Mouse (Mus musculus) brain, embryonic 18.5 days (tissue): ENCODE results near the gene Plxna4.

Experiments
- DNase-seq: peaks from one replicate; pipeline ENCODE4 v3.0.0-alpha.2; 2012; ENCODE audit warnings: low read depth, low spot score

Gene Plxna4

DNA sequence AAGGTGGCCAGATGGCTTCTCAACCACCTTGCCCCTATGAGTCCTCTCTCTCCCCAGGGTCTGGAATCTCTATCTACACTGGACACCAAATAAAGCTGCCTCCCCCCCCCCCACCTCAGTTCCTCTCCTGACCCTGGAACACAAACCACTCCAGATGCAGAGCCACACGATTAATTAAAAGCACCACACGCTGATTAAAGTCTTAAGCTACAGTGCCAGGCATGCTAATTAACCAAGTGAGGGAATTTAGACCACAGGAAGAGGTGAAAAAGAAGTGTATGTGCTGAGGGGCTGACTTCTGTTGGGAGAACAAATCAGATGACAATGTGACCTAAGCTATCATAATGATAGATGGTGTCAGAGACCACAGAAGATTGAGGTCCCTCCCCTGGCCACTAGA lies 332.8 kb downstream of the Plxna4 start:
- no peak for DNase-seq

DNA sequence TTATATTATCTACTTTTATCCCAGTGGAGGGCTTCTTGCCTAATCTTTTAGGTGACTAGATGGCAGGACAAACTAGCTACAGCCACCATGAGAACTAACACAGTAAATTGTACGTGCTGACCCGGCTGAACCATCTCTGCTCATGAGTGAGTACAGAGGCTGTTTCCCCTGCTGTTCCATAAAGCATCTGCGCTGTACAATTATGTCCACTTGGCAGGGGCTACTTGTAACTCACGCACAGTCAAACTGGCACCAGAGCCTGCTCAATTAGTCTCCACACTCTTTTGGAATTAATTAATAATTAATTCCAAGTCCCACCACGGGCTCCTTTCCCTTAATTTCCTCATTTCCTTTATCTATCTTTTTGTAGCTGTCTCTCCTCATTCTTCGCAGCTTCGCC lies 335.8 kb downstream of the Plxna4 start:
- no peak for DNase-seq

DNA sequence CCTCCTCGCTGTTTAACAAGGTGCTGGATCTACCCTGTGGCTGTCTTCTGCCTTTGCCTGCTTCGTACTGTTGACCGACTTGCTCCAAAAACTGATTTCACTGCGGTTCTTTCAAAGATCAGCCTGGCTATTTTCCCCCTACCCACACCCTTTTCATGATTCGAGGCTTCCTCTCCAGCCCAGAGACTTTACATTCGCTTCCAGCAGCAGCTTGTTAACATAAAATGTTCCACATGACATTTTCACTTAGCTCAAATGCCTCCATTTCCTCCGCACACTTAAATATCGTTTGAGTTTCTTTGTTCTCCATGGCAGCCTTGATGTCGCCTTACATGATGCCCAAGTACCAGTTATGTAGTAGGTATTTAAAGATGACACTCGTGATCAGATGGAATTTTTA lies 336.3 kb downstream of the Plxna4 start:
- no peak for DNase-seq

DNA sequence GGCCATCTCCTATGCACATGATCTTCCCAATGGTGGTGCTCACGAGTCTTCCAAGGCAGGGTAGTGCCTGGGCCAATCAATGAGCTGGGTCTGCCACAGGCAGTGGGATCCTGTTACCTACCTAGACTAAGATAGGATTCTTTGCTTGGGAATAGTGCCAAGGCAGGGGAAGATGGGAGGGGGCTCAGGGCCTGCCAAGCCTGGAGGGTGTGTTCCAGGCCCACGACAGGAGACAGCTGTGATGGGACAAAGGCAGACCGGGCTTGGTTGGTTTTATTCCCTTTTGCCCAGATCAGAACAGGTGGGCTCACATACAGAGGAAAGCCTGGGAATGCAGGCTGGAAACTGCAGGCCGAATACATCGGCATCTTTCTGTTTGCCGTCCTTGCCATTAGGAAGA lies 342.0 kb downstream of the Plxna4 start:
- no peak for DNase-seq

DNA sequence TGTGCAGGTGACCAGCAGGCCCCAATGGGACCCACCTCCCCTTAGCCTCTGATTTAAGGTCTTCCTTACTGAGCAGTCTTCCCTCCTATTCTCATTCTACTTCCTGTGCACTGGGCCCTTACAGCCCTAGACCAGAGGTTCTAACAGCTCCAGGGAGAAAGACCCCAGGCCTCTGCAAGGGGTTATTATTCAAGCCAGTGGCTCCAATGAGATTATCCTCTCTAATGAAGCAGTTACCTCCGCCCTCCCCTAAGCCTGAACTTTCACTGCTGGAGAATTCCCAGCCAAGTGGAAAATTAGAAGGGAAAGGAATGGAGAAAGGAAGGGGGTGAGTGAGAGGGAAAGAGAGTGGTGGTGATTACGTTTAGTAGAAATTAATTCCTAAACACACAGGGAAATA lies 345.0 kb downstream of the Plxna4 start:
- no peak for DNase-seq

DNA sequence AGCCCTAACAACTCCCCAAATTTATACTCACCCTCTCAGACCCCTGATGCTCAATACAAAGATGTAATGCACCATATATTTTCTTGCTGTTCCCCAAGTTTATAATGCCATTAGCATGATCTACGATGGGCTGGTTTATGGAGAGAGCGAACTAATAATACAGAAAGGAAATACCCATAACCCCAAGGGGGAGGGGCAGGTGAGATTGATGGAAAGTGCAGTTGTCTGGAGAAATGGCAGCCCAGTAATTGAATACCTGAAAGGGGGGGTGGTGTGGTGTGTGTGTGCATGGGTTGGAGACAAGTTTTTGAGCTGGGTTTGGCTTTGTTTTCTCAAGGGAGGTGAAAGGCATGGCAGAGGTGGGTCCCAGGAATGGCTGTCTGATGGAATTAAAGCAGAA lies 356.6 kb downstream of the Plxna4 start:
- DNase-seq = no peak

DNA sequence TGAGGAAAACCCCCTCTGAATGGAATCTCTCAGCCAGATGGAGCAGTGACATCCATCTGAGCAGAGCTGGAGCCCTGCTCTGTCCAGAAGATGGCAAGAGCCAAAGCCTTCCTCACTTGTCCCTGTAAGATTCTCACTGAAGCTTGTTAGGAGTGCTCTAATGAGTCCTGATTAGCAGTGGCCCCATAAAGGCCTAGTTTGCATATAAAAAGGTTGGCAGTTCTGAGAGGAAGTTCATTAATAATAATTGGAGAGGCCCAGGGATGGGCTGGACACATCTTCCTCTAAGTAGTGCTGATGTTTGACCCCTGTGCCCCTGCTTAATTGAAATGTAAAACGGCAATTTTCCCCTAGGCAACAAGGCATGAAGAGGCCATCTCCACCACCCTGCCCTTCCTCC lies 361.4 kb downstream of the Plxna4 start:
- DNase-seq = no peak

DNA sequence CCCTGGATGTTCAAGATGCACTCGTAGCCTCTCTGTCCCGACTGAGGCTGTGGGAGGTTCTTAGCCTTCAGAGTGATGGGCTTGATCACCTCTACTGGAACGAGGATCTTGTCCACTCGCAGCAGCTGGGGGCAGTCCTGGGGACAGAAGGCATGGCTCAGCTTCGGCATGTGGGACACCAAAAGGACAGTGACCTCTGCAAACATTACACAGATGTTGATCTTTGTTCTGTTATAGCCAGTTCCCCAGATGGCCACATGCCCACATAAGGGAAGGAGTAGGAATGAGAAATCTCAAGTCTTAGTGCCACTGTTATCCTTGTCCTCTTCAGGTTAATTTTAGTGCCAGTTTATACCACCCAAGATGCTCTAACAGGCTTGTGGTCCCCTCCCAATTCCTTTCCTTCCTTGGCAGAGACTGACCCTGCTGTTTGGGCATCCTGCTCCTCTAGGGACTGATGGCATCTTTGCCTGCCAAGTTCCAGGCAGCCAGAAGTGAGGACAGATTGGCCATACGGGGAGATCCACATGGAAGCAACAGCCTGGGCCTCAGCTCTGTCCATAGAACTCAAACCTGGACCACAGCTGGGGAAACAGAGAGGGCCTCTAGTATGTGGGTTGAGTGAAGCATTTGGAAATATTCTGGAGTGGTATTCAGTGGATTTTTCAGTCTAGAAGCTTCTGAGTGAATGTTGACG lies 363.8 kb downstream of the Plxna4 start:
- DNase-seq = no peak

DNA sequence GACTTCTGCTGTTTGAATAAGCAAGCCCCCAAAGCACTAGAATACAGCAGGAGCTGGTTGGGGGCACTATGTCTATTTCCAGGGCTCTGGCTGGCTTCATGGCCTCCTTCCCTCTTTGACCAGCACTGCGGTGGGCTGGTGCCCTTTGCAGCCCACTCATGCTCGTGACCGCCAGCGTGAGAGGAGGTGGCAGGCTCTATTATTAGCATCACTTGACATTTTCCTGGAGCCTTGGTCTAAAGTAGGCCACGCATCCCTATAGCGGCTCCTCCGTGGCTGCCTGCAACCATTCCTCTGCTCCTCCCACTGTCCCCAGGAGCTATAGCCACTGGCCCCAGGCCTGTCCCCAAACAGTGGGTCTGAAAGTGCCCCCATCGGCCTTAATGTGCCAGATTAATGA lies 367.2 kb downstream of the Plxna4 start:
- DNase-seq = no peak

DNA sequence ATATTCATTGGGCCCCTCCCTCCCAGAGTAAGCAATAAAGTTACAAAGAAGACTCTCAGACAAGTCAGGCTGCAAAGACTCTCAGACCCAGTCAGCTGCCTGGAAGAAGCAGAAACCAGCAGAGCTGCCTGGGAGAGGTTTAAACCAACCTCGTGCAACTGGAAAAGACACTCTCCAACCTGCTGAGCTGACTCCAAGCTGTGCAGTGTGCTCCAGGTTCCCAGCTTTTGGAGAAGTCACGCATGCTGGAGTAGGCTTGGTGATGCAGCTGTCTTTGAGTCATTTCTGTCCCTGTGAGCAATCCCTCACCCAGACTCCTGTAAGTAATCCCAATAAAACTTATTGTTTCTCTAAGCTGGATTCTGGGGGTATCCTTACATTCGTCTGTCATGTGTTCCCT lies 369.4 kb downstream of the Plxna4 start:
- DNase-seq = no peak

DNA sequence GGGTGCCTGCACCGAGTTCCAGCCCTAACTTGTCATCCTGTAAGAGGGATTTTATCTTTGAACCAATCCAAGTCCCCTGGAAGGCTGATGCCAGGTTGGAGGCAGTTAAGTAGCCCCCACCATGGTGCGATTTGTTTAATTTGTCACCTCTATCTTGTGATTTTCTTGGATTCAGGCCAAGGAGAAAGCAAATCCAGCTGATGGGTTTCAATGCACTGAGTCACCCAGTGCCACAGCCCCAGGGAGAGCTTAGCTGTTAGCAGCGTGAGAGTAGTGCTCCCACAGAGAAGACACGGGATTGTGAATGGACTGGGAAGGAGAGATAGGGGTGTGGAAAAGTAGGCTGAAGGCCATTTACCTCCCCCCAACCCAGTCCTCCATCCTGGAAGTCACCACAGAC lies 375.6 kb downstream of the Plxna4 start:
- no peak for DNase-seq

DNA sequence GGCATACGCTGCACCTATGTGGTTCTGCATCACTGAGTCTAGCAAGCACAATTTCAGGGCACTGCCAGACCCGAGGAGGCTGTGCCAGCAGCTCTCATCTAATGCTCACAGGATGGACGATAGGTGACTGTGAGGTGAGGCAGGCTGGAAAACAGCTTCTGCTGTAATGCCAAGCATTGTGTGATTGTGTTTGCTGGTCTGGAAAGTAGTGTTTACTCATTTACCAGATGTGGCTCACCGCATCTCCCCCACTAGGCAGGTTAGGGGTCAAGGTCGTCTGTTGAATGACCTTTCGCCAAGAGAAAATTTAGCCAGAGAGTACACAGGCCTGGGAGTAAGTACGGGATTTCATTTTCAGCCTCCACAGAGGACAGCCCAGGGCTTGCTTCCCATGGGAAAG lies 377.9 kb downstream of the Plxna4 start:
- no peak for DNase-seq

DNA sequence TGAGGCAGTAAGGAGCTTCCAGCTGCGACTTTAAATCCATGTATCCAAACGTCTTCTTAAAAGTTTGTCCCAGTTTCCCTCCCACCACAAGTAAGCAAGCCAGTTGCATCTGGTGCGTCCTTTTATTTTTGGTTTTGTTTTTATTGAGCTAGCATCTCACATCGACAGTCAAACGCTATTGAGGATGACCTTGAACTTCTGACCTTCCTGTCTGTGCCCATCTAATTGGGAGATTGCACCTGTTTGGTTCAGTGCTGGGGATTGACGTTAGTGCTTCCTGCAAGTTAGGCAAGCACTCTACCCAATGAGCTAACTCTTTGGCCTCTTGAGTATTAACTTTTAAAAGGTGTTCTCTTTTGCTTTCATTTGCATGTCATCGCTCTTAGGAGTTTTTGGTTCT lies 379.0 kb downstream of the Plxna4 start:
- no peak for DNase-seq

DNA sequence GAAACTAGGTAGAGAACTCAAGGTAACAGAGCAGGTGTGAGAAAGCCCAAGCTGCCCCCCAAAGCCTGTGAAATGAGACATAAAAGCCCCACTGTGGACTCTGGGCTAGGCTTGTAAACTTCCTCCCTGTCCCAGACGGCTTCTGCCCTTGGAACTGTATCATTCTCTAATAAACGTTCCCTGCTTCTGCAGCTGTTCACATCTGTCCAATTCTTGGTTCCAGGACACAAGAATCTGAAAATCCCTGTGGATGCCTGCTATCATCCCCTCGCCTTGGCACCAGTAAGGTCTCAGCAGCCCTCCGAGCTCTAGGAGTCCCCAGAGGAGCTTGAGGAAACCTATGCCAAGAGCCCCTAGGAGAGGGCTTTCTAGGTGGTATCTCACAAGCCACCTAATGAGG lies 383.7 kb downstream of the Plxna4 start:
- DNase-seq = no peak

DNA sequence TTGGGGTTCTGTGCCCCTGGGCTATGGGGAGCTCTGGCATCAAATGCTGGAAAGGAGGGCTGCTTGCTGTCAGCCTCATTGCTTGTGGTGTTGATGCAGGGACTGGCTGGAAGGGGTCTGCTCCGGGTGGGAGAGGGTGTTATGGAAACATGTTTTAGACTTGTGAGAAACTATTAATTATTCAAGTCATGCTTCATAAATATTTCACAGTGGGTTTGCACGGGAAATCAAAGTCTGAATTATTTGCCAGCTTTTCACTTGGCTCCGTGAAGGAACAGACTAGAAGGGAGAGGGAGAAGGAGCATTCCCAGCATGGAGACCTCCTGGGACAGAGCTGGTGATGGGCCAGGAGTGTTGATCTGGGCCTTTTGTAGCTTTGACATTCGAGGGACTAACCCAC lies 384.6 kb downstream of the Plxna4 start:
- DNase-seq = peak; percentile 22

DNA sequence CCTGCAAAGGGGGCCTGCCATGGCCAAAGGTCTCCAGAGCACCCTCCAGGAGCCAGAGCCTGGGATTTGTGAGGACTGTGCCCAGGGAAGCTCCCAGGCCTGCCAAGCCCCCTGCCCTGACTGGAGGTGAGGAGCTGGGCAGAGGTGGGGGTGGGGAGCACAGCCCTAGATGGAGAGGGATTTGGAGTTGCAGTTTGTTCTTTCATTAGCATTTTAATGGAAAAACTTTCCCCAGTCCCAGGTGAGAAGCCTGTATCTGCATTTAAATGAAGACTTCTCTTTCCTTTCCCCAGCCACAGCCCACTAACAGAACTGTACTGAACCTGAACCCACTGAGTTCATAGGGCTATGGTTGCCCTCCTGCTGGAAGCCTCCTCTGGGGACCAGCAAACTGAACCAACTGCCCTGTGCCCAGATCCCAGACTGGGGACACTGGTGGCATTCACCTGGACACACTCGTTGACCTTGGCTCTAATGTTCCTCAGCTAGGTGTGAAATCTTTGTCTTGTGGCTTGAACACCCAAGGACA lies 385.3 kb downstream of the Plxna4 start:
- no peak for DNase-seq

DNA sequence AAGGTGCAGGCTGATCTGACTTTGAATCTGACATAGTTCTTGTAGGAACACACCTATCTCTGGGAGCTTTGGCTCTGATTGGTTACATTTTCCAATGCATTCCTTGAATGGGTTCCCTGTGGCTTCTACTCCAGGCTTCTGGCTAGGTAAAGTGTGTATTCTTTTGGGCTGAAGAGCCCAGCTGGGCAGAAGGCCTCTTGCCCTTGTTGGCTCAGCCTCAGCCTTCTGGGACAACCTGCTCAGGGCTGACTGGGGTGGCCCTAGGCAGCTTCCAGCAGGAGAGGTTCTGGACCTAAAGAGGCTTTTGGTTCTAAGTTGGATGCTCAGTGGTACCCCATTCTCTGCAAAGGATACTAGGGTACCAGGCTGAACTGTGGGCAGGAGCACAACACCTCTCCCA lies 386.5 kb downstream of the Plxna4 start:
- no peak for DNase-seq

DNA sequence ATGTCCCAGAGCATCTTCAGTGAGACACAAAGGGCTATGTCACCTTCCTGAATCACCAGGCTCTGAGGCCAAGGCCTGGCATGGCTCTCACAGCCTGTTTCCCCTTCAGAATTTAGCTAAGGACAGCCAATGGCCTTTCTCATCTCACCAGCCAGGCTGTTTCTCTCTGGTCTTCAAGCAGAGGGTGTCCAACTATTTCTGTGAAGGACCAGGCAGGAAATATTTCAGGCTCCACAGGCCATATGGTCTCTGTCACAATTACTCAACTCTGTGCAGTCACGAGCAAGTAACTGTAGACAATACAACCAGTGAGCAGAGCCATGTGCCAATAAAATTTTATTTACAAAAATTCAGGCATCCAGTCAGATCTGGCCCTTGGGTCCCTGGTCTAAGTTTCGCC lies 388.4 kb downstream of the Plxna4 start:
- no peak for DNase-seq

DNA sequence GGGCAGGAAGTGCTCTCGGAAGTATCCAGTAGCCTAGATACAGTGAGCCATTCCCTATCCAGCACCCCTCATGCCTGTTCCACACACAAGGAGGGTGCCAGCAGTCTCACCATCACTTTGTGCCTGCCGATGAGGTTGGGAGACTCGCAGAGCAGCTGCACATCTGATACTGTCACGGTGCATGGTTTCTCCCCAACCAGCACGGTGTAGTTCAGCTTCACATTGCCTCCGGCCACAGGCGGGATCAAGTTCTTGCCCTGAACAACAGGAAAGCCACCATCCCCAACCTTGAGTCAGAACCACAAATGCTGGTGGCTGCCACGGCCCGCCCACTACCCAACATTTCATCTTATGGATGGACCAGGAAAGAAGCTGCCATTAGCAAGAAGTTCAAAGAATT lies 391.1 kb downstream of the Plxna4 start:
- no peak for DNase-seq

DNA sequence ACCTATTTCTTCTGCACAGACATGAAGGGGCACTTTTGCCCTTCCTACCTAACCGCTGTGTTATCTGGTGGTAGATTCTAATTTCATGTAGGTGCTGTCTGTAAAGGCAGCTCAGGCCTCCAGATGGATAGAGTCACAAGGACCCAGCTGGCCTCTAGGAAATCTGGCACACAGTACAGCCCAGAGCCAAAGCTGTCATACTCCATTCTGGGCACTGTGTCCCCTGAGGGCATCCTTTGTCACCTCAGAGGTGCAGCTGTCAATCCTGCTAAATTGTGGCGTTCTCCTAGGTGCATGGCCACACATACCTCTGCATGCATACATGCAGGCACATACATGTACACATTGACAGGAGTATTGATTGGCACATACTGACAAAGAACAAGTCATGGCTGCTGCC lies 394.9 kb downstream of the Plxna4 start:
- no peak for DNase-seq

DNA sequence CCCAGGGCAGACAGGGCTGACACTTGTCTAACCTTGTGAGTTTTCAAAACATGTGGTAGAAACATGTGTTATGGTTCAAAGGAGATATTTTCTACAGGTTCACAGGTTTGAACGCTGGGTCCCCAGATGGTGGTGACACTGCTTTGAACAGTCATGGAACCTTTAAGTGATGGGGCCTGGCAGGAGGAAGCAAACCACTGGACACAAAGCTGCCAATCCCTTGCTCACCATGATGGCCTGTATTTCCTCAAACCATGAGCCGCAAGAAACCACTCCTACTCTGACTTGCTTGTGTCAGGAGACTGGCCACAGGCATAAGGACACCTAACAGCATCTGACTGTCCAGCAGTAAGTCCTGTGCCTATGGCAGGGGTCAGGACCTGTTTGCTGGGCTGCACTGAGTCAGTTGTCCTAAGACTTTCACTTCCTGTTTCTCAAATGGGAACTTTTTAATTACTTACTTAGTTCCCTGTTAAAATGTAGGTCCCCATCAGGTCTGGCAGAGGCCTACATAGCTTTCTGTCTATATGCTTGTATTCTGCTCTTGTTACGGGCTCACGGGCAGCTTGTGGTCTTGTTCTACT lies 403.5 kb downstream of the Plxna4 start:
- DNase-seq = no peak

DNA sequence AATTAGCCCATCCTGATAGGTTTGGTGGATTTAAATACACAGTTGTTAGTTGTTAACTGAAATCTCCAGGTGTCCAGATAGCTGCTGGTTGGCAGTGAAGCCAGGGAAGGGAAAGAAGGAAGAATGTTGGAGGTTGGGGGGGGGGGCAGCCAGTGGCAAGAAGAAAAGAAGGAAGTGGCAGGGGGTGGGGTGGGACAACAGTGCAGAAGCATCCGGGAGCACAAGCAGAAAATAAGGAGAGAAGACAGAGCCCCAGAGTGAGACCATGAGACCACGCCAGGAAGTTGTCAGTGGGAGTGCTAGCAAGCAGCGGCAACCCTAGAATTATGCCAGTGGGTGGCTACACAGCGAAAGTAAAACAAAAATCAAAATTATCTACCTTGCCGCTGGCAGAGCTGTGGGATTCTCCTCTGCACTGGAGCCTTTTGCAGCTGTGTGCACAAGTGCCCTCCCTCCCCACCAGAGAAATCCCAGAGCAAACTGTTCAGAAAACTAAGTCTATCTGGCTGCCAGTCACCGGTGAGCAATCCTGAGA lies 404.3 kb downstream of the Plxna4 start:
- DNase-seq = no peak

DNA sequence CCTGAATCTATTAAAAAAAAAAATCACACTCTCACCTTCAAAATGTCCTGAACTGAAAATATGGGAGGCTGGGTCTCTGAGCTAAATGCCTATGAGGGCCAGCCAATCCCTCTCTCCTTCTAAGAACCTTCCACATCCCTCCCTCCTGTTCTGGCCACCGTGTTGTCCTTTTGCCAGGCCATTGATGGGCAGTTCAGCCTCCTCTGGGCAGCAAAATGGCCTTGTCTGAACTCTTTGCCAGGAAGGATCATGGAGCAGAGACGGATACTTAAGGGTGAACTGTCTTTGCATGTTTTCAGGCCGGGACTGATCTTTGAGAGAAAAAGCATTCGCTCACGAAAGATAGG lies 408.0 kb downstream of the Plxna4 start:
- DNase-seq = no peak
